Mouse (Mus musculus) right cerebral cortex, postnatal 10 days (tissue): Measurements from ENCODE around the gene Gm8020.
"Not testable (repeated sequence)": the region's sequence is repeated elsewhere in the genome, so short reads cannot be mapped to it uniquely, and the experiment has no call there.

Experiments used
- DNase-seq, 2 experiments: peaks; one replicate each; pipeline ENCODE4 v3.0.0; 2021; ENCODE audit warnings: low spot score in 2 of 2

The Gm8020 gene

DNA sequence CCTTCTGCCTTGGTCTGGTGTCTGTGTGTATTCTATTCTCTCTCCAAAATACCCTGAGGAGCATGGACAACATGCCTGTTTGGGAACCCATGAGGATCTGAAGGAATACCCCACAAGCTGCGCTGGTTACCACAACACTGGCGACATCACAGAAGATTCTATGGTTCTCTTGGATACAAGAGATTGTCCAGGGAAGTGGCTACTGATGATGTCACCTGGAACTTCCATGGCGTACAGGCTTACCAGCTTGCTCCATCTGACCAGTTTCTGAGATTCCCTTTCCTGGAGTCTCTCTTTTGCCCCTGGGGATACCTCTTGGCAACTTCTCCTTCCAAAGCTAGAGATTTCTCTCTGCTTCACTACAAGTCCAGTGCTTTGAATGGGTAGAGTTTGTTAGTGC is at the start of gene Gm8020:
Gm8020 (minus strand) TSS at position 101 of the 400 bp plus-strand sequence.
- DNase-seq: not testable (repeated sequence)

DNA sequence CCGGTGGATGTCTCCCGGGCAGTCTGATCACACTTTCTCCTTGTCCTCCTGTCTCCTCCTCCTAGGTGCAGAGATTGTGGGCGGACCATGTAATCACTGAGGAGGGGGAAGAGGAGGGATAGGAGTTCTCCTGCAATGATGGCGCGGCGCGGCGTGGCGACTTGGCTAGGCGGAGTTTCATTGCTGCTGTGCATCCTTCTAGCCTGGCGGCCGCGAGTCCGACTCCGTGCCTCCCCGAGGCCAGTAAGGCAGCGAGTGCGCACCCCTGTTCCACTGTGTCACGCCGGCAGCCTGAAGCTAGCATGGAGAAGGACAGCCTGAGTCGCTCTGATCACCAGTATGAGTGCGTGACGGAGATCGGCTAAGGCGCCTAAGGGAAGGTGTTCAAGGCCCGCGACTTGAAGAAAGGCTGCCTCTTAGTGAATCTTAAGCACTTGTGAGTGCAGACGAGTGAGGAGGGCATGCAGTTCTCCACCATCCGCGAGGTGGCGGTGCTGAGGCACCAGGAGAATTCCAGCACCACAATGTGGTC is 41.1 kb upstream of the Gm8020 start:
- DNase-seq: peak; percentile 55 to 56

DNA sequence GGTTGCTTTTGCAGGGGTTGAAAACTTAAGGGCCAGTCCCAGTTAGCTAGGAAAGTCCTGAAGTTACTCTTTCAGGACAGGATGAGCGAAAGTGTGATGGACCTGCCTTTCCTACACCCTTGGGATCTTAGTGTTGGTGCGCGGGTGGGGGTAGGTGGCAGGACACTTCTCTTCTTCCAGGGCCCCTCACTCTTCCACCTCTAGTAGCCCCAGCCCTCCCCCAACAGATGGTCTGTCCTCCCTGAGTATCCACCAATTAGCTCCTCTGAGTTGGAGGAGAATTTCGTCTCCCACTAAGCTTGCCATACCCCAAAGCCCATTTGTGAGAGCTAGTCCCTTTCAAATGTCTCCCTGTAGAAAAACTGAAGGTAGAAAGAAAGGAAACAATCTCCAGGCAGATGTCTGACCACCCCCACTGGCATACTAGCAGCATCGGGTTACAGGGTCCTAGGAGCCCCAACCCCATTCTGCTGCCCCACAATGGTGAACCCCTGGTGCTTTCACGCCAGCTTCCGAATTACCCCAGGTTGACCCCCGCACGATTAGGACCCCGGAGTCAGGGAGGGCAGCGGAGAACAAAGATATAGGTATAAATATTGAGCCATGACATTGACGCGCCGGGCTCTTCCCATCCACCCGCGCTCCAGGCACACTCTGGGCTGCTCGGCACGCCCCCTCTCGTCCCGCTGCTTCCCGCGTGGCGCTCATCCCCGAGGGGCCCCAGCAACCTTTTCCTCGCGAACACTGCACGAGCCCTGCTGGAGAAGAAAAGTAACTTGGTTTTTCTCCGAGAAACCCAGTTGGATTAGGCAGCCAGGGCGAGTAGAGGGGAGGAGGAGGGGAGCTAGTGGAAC is 40.4 kb upstream of the Gm8020 start:
- not testable (repeated sequence) for DNase-seq

DNA sequence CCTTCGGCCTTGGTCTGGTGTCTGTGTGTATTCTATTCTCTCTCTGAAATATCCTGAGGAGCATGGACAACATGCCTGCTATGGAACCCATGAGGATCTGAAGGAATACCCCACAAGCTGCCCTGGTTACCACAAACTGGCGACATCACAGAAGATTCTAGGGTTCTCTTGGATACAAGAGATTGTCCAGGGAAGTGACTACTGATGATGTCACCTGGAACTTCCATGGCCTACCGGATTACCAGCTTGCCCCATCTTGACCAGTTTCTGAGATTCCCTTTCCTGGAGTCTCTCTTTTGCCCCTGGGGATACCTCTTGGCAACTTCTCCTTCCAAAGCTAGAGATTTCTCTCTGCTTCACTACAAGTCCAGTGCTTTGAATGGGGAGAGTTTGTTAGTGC is 22.0 kb upstream of the Gm8020 start, which contains the start of gene Gm8024:
Gm8024 (minus strand) TSS at position 101 of the 400 bp plus-strand sequence.
- DNase-seq: not testable (repeated sequence)

DNA sequence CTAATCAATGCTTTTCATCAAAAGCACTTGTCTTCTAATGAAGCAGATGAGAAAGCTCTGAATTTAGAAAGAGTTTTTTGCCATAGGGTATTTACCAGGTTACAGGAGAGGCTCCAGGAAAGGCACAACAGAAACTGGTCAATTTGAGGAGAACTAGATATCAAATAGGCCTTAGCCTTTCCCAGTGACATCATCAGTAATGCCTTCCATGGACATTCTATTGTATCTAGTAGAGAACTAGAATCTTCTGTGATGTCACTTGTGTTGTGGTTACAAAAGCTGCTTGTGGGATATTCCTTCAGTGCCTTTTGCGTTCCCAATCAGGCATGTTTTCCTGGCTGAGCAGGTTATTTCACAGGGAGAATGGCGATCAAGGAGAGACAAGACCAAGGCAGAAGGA is 38.6 kb downstream of the Gm8020 start, which contains the start of gene Gm8011:
Gm8011 (plus strand) TSS at position 301 of the 400 bp plus-strand sequence.
- not testable (repeated sequence) for DNase-seq
